23 mouse cellular contexts compared by ENCODE assay signal in genomic region chr10:92400587-92401090, GRCm38 (mm10).
DNase-seq lines count a peak whose midpoint lies in the region; ATAC-seq lines count a peak whose summit lies in the region.
"Had no signal": no experiment of that assay in that cellular context is flagged by ENCODE, and none has a peak within 500 bp of the region (broad histone marks: within the 10 kb centered on the region; RNA-seq: fewer than 3 reads in every experiment).

No protein-coding gene starts in this region.

- no peak overlapping the region for H3K9ac ChIP-seq in embryonic facial prominence, embryonic 14.5 days (ENCODE audit: low read depth, low read length)
- H3K9ac ChIP-seq in hindbrain, embryonic 12.5 days = no peak overlapping the region
- H3K9ac ChIP-seq in midbrain, embryonic 14.5 days (replicated peaks; ENCODE audit: low read length) = no peak overlapping the region
- H3K9ac ChIP-seq in midbrain, embryonic 16.5 days (ENCODE audit: low read depth, low read length) = no peak overlapping the region
- H3K9ac ChIP-seq: heart, embryonic 13.5 days; limb, embryonic 13.5 days; lung, embryonic 15.5 days; neural tube, embryonic 13.5 days had no signal

- H3K27ac ChIP-seq in embryonic facial prominence, embryonic 14.5 days (replicated peaks; ENCODE audit: low read depth, low read length) = no peak overlapping the region
- H3K27ac ChIP-seq in embryonic facial prominence, embryonic 10.5 days (replicated peaks) = no peak overlapping the region
- H3K27ac ChIP-seq in hindbrain, embryonic 10.5 days = peak overlapping the region; percentile 29; the same call in 1 of the 2 replicates
- no peak overlapping the region for H3K27ac ChIP-seq in hindbrain, embryonic 12.5 days
- no peak overlapping the region for H3K27ac ChIP-seq in midbrain, embryonic 14.5 days (replicated peaks; ENCODE audit: low read depth, low read length)
- H3K27ac ChIP-seq in midbrain, embryonic 16.5 days (ENCODE audit: low read length) = no peak overlapping the region
- H3K27ac ChIP-seq: heart, embryonic 13.5 days; kidney, postnatal 0 days; limb, embryonic 13.5 days; lung, embryonic 15.5 days; neural tube, embryonic 13.5 days had no signal

- DNase-seq in embryonic facial prominence, embryonic 14.5 days (ENCODE audit: low spot score) = peak; percentile 18
- DNase-seq in embryonic facial prominence, embryonic 10.5 days (ENCODE audit: low spot score) = no peak
- peak; percentile 6 for DNase-seq in hindbrain, embryonic 10.5 days (ENCODE audit: low spot score)
- DNase-seq in midbrain, embryonic 14.5 days = peak; percentile 20
- DNase-seq: adrenal gland, postnatal 10 days; cerebellum, adult 18-20 months; cerebellum, postnatal 10 days; gastrocnemius, postnatal 10 days; heart, postnatal 10 days; kidney, adult 8-10 months; kidney, postnatal 4 days; thymus, adult 2 months; thymus, postnatal 4 days had no signal

- H3K9me3 ChIP-seq in embryonic facial prominence, embryonic 14.5 days (ENCODE audit: control insufficient read depth, low read length) = no peaks in the 10 kb centered on the region
- H3K9me3 ChIP-seq in embryonic facial prominence, embryonic 10.5 days = no peaks in the 10 kb centered on the region
- H3K9me3 ChIP-seq in hindbrain, embryonic 10.5 days = no peaks in the 10 kb centered on the region
- H3K9me3 ChIP-seq in hindbrain, embryonic 12.5 days (replicated peaks) = no peaks in the 10 kb centered on the region
- no peaks in the 10 kb centered on the region for H3K9me3 ChIP-seq in midbrain, embryonic 14.5 days (ENCODE audit: control insufficient read depth, low read length)
- no peaks in the 10 kb centered on the region for H3K9me3 ChIP-seq in midbrain, embryonic 16.5 days (replicated peaks; ENCODE audit: control insufficient read depth, low read length, poor library complexity, severe bottlenecking)
- H3K9me3 ChIP-seq: heart, embryonic 13.5 days; limb, embryonic 13.5 days; lung, embryonic 15.5 days; neural tube, embryonic 13.5 days had no signal

- no peak overlapping the region for H3K4me2 ChIP-seq in embryonic facial prominence, embryonic 14.5 days (ENCODE audit: low read depth, low read length)
- no peak overlapping the region for H3K4me2 ChIP-seq in hindbrain, embryonic 12.5 days (replicated peaks)
- H3K4me2 ChIP-seq in midbrain, embryonic 14.5 days (ENCODE audit: low read length) = no peak overlapping the region
- no peak overlapping the region for H3K4me2 ChIP-seq in midbrain, embryonic 16.5 days (ENCODE audit: low read length)
- H3K4me2 ChIP-seq: heart, embryonic 13.5 days; limb, embryonic 13.5 days; liver, embryonic 11.5 days; lung, embryonic 15.5 days; neural tube, embryonic 13.5 days had no signal

- H3K27me3 ChIP-seq in embryonic facial prominence, embryonic 14.5 days (replicated peaks; ENCODE audit: control insufficient read depth, insufficient read depth, low read length) = no peaks in the 10 kb centered on the region
- H3K27me3 ChIP-seq in embryonic facial prominence, embryonic 10.5 days (replicated peaks; ENCODE audit: low read depth, poor library complexity, severe bottlenecking) = no peaks in the 10 kb centered on the region
- H3K27me3 ChIP-seq in hindbrain, embryonic 10.5 days (ENCODE audit: insufficient read depth, poor library complexity, severe bottlenecking) = no peaks in the 10 kb centered on the region
- no peaks in the 10 kb centered on the region for H3K27me3 ChIP-seq in hindbrain, embryonic 12.5 days
- H3K27me3 ChIP-seq in midbrain, embryonic 14.5 days (ENCODE audit: control insufficient read depth, insufficient read depth, low read length) = no peaks in the 10 kb centered on the region
- H3K27me3 ChIP-seq in midbrain, embryonic 16.5 days (ENCODE audit: control insufficient read depth, insufficient read depth, low read depth, low read length) = no peaks in the 10 kb centered on the region
- H3K27me3 ChIP-seq: heart, embryonic 13.5 days; limb, embryonic 13.5 days; lung, embryonic 15.5 days; neural tube, embryonic 13.5 days had no signal

- no peaks in the 10 kb centered on the region for H3K36me3 ChIP-seq in embryonic facial prominence, embryonic 14.5 days (ENCODE audit: control insufficient read depth, insufficient read depth, low read length)
- no peaks in the 10 kb centered on the region for H3K36me3 ChIP-seq in embryonic facial prominence, embryonic 10.5 days (replicated peaks)
- no peaks in the 10 kb centered on the region for H3K36me3 ChIP-seq in hindbrain, embryonic 10.5 days
- no peaks in the 10 kb centered on the region for H3K36me3 ChIP-seq in hindbrain, embryonic 12.5 days
- H3K36me3 ChIP-seq in midbrain, embryonic 14.5 days (ENCODE audit: control insufficient read depth, insufficient read depth, low read length) = no peaks in the 10 kb centered on the region
- H3K36me3 ChIP-seq in midbrain, embryonic 16.5 days (ENCODE audit: control insufficient read depth, insufficient read depth, low read length) = no peaks in the 10 kb centered on the region
- H3K36me3 ChIP-seq: heart, embryonic 13.5 days; limb, embryonic 13.5 days; lung, embryonic 15.5 days; neural tube, embryonic 13.5 days had no signal

- no peaks in the 10 kb centered on the region for H3K4me1 ChIP-seq in embryonic facial prominence, embryonic 14.5 days (ENCODE audit: control insufficient read depth, insufficient read depth, low read length)
- no peaks in the 10 kb centered on the region for H3K4me1 ChIP-seq in embryonic facial prominence, embryonic 10.5 days
- peaks cover 10% of the 10 kb centered on the region; the same call in 1 of the 2 replicates for H3K4me1 ChIP-seq in hindbrain, embryonic 10.5 days (replicated peaks)
- 0 out of 2 replicates have a peak, but pooled peaks cover 4% of the 10 kb centered on the region for H3K4me1 ChIP-seq in hindbrain, embryonic 12.5 days
- no peaks in the 10 kb centered on the region for H3K4me1 ChIP-seq in midbrain, embryonic 14.5 days (ENCODE audit: control insufficient read depth, insufficient read depth, low read length)
- H3K4me1 ChIP-seq in midbrain, embryonic 16.5 days (ENCODE audit: control insufficient read depth, insufficient read depth, low read length) = 0 out of 2 replicates have a peak, but pooled peaks cover 3% of the 10 kb centered on the region
- H3K4me1 ChIP-seq: limb, embryonic 13.5 days; lung, embryonic 15.5 days; neural tube, embryonic 13.5 days had no signal

- no peak overlapping the region for H3K4me3 ChIP-seq in embryonic facial prominence, embryonic 14.5 days (ENCODE audit: low read depth, low read length)
- H3K4me3 ChIP-seq in embryonic facial prominence, embryonic 10.5 days = no peak overlapping the region
- no peak overlapping the region for H3K4me3 ChIP-seq in hindbrain, embryonic 10.5 days
- no peak overlapping the region for H3K4me3 ChIP-seq in hindbrain, embryonic 12.5 days
- H3K4me3 ChIP-seq in midbrain, embryonic 14.5 days (replicated peaks; ENCODE audit: low read depth, low read length) = no peak overlapping the region
- H3K4me3 ChIP-seq in midbrain, embryonic 16.5 days (ENCODE audit: low read depth, low read length) = no peak overlapping the region
- H3K4me3 ChIP-seq: heart, embryonic 13.5 days; limb, embryonic 13.5 days; lung, embryonic 15.5 days; neural tube, embryonic 13.5 days had no signal

- WGBS in embryonic facial prominence, embryonic 14.5 days = 78% methylated on average over 5 of the region's 5 CpGs
- 79% methylated on average over 5 of the region's 5 CpGs for WGBS in embryonic facial prominence, embryonic 10.5 days
- 77% methylated on average over 5 of the region's 5 CpGs for WGBS in hindbrain, embryonic 10.5 days
- 71% methylated on average over 5 of the region's 5 CpGs for WGBS in hindbrain, embryonic 12.5 days
- 65% methylated on average over 5 of the region's 5 CpGs for WGBS in midbrain, embryonic 14.5 days
- 69% methylated on average over 5 of the region's 5 CpGs for WGBS in midbrain, embryonic 16.5 days

- no peak for ATAC-seq in embryonic facial prominence, embryonic 14.5 days (ENCODE audit: low read depth)
- no peak for ATAC-seq in hindbrain, embryonic 12.5 days (ENCODE audit: low FRiP score)
- ATAC-seq in midbrain, embryonic 14.5 days (ENCODE audit: low FRiP score, low TSS enrichment) = no peak
- no peak for ATAC-seq in midbrain, embryonic 16.5 days
- ATAC-seq in activated CD4-positive, CD25-positive, alpha-beta regulatory T cell, adult 4 months = no peak
- ATAC-seq: intestine, embryonic 16.5 days had no signal
